11 mouse cellular contexts compared by ENCODE assay signal in genomic region chr4:42945445-42945844, GRCm38 (mm10). TPM values are rescaled to one million over a fixed set of nuclear protein-coding genes. Genes with fewer than 3 reads are reported as not detected.
"Had no signal": no experiment of that assay in that cellular context is flagged by ENCODE, and none has a peak within 500 bp of the region (broad histone marks: within the 10 kb centered on the region; RNA-seq: fewer than 3 reads in every experiment).

No protein-coding gene starts in this region.

- H3K4me3 ChIP-seq: liver, embryonic 13.5 days; liver, embryonic 15.5 days; lung, embryonic 15.5 days; midbrain, embryonic 10.5 days; midbrain, embryonic 12.5 days; myocyte; neural tube, embryonic 13.5 days; neural tube, embryonic 15.5 days had no signal

- DNase-seq: thymus, adult 18-20 months had no signal

- H3K27ac ChIP-seq: liver, embryonic 13.5 days; liver, embryonic 15.5 days; lung, embryonic 15.5 days had no signal

RNA-seq across cellular contexts. Expression of gene 1700022I11Rik, which starts 24.0 kb away (rescaled TPM):
- total RNA-seq: megakaryocyte, adult 5-6 weeks had no signal

RNA-seq across cellular contexts. Expression of gene Phf24, which starts 29.0 kb away (rescaled TPM):
- total RNA-seq: megakaryocyte, adult 5-6 weeks; megakaryocyte-erythroid progenitor cell, adult 5-6 weeks had no signal
